Mouse (Mus musculus): Measurements from ENCODE around the gene Faf1.

Faf1 gene

DNA sequence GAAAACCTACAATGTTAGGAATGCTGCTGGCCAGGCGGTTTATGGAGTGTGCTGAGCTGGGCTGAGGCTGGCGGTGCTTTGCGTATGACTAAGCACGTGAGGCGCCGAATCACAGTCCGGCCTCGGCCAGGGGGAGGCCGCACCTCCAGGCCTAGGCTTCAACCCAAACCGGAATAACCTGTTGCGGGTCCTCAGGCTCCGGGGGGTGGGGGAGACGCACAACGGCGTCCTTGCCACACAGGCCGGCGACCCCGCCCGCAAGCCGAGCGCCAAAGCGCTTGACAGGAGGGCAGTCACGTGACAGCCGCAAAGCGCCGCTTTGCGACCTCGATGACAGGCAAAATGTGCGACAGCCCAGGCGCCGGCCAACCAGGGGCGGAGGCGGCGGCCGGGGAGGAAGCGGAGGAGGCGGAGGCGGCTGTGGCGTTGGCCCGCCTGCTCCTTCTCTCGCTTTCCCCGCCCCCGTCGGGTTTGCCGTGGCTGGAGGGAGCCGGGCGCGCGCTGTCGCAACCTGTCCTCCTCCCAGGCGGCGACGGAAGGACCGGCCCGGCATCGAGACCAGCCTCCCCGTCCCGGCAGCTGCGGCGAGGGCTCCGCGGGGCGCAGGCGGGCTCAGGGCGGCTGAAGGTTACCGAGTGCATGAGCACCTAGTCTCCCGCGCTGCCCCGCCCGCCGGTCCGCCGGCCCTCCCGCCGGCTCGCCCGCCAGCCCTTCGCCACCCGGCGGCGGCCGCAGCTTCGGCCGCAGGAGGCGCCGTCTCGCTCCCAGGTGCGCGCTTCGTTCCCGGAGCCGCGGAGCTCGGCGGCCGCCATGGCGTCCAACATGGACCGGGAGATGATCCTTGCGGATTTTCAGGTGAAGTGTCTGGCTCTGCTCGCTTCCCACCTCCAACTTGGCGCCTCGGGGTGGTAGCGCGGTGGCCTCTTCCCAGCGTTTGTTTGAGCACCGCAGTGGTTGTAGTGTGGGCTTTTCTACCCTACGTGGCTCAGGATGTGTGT, at the start of gene Faf1:
Faf1 (plus strand) TSS at position 371 of the 998 bp plus-strand sequence.
- peak; percentile 92 to 96 for DNase-seq (ENCODE audit: low spot score in 2 of 2)

DNA sequence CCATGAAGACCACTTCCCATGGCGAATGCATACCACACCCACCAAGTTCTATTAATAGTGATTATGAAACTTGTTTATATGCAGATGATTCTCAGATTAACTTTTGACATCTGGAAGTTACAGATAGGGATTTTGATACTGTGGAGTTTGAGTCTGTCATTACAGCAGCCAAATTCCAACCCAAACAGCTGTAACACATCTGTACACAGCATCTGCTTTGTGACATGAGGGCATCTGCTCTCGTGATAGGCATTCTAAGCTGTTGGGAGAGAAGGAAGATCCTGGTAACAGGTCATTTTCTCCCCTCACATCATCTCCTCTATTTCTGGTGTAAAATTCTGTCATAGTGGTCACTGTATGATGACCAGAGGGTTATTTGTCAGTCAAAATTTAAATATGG, 46.2 kb upstream of the Faf1 start:
- DNase-seq (ENCODE audit: low spot score in 2 of 2): no peak

- DNase-seq (ENCODE audit: low spot score in 2 of 2): no peak
These were observed 45.4 kb upstream of the Faf1 start for GRCm38 (mm10) chr4:109631029-109631428.

- no peak for DNase-seq (ENCODE audit: low spot score in 2 of 2)
These were observed 41.4 kb upstream of the Faf1 start for GRCm38 (mm10) chr4:109634971-109635370.

- DNase-seq (ENCODE audit: low spot score in 2 of 2): no peak
These were observed 37.0 kb upstream of the Faf1 start for GRCm38 (mm10) chr4:109639356-109639755.

- no peak for DNase-seq (ENCODE audit: low spot score in 2 of 2)
These were observed 36.2 kb upstream of the Faf1 start for GRCm38 (mm10) chr4:109640141-109640540.

DNA sequence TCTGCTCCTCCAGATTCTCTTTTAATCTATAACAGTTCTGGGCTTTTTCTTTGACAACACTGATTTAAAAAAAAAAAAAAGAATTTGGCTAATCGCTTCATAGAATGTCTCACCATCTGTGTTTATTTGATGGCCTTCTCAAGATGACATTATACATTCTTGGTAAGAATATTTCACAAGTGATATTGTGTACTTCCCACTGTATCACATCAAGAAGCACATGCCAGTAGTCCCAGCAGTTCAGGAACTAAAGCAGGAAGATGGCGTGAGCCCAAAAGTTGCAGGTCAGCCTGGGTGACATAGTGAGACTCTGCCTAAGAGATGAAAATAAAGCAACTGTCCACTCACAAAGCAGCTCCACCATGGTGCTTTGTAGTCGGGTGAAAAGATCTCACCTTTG, 34.9 kb upstream of the Faf1 start:
- DNase-seq (ENCODE audit: low spot score in 2 of 2): no peak

DNA sequence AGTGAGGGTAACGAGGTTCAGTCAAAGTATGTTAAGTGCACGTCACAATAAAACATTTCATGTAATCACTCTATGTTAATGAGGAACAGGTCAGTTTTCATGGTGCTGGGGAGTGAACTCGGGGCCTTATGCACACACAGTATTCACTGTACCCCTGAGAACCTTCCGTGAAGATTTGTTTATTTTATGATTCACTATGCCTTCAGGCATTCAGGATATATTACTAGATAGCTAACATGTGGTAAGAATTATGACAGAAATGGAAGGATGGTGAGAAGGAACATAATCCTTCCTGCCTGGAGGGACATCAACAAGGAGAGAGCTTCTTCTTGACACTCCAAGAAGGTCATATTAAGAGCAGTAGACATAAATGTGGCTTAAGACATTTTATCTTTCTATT, 29.1 kb upstream of the Faf1 start:
- no peak for DNase-seq (ENCODE audit: low spot score in 2 of 2)

GRCm38 (mm10) chr4:109649331-109649730, 27.1 kb upstream of the Faf1 start:
- DNase-seq (ENCODE audit: low spot score in 2 of 2): no peak

DNA sequence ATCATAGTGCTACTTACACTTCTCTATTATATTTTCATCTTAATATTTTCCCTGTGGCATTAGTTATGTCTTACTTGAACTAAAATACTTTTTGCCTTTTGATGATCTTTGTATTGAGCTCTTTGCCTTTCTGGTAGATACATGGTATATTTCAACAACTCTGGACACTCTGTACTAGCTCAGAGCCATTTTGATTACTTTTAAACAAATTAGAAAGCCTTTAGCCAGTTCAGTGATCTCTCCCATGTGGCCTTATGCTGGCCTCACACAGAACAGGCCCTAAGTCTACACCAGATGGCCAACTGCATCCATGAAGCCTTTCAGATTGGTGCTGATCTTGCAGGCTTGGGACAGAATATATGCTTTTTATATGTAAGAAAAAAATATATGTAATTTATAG, 23.1 kb upstream of the Faf1 start:
- no peak for DNase-seq (ENCODE audit: low spot score in 2 of 2)

DNA sequence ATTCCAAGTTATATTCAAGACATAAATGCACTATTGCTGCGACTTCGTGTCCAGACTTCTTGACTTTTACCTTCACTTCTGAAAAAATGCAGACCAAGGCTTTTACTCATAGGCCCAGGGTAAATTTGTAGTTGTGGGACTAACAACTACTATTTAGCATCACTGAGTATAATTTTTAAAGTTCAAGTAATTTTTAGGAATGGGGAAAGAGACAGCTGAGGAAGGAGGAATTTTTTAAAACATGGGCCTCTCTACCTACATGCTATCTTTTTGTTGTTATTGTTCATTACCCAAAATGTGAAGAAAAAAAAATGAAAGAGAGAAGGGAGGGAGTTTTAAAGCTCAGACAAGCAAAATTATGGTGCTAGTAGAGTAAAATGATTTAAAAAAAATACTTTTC, 21.7 kb upstream of the Faf1 start:
- DNase-seq (ENCODE audit: low spot score in 2 of 2): no peak

GRCm38 (mm10) chr4:109655738-109656137, 20.6 kb upstream of the Faf1 start:
- DNase-seq (ENCODE audit: low spot score in 2 of 2): no peak

GRCm38 (mm10) chr4:109656301-109656700, 20.1 kb upstream of the Faf1 start:
- no peak for DNase-seq (ENCODE audit: low spot score in 2 of 2)

GRCm38 (mm10) chr4:109657021-109657850, 19.2 kb upstream of the Faf1 start:
- no peak for DNase-seq (ENCODE audit: low spot score in 2 of 2)

DNA sequence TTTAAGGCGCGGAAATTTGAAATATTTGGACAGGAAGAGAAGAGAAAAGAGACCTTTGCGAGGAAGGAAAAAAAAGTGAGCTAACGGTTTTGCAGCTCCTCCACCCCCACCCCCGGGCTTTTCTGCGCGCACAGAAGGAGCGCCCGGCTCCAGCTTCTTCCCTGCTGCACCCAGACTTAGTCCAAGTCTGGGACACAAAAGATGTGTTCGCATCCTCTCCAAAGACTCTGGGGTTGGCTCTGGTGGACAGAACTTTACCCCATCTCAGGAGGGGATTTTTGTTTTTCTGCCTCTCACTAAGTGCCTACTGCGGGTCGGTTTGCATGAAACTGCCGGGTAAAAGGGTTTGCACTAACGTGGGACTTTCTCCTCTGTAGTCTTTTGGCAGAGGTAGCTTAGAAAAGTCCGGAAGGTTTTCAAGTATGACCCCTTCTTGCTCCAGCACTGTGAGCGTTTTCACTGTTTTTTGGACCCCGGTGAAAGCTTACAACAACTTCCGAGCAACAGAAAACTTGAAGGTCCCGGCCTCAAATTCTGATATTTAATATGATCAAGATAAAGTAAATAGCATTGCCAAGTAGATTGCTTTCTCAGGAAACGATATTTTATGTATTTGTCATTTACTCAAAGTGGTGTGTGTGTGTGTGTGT, 18.4 kb upstream of the Faf1 start:
- DNase-seq (ENCODE audit: low spot score in 2 of 2): no peak

- no peak for DNase-seq (ENCODE audit: low spot score in 2 of 2)
These were observed 17.6 kb upstream of the Faf1 start for GRCm38 (mm10) chr4:109658826-109659225.

DNA sequence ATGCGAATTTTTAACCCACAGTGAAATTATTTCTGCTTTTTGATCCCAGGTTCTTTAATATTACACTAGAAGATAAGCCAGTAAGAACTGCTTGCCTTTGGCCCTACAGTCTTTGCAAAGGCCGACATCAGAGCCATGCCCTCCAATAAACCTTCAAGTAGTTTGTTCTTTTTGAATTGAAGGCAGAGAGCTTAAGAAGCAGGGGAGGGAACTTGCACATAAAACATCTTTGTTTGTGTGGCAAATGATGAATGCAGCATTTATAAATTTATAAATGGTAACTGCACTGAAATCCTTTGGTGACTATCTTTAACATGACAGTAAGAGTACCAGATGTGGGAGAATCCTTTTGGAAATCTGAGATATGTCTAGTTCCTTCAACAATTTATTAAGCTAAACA, 16.8 kb upstream of the Faf1 start:
- no peak for DNase-seq (ENCODE audit: low spot score in 2 of 2)

DNA sequence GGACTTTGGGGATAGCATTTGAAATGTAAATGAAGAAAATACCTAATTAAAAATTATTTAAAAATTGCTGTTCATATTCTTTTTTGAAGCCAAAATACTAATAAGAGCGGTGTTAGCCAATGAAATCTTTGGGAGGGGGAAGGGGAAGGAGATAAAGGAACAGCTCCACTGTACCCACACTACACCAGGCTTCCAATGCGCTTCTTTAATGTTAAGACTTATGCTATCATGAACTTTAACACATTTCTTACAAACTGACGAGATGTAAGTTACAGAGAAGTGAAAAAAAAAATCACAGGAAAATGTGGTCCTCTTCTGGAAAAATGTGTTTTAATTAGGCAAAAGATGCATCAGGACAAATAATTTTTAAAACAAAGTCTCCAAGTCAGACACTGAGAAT, 15.8 kb upstream of the Faf1 start:
- no peak for DNase-seq (ENCODE audit: low spot score in 2 of 2)

GRCm38 (mm10) chr4:109661183-109661582, 15.2 kb upstream of the Faf1 start:
- DNase-seq (ENCODE audit: low spot score in 2 of 2): no peak

DNA sequence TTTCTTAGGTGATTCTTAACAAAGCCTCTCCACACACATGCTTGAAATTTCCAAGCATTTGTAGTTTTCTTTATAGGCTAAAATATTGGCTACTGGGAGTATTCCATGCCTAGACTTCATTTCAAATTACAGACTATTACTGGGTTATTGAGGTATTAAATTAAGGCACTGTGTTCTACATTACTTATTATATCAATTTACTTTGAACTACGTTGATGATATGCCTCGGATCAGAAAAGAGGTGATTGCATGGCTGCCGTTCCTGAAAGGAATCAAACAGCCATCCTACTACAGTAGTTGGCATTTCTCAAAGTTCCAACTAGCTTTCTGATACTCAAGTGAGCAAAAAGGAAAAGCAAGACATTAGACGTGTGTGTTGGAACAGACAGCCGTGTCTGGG, 14.1 kb upstream of the Faf1 start:
- no peak for DNase-seq (ENCODE audit: low spot score in 2 of 2)

GRCm38 (mm10) chr4:109664091-109664490, 12.3 kb upstream of the Faf1 start:
- no peak for DNase-seq (ENCODE audit: low spot score in 2 of 2)
